Mouse (Mus musculus) midbrain, embryonic 14.5 days (tissue): ENCODE measurements around the gene 4933402N22Rik. TPM values are rescaled to one million over a fixed set of nuclear protein-coding genes. Genes with fewer than 3 reads are reported as not detected.
"Not testable (repeated sequence)": the region's sequence is repeated elsewhere in the genome, so short reads cannot be mapped to it uniquely, and the experiment has no call there.

ENCODE experiments used
- ATAC-seq: fragments of 200-750 bp; cut with Nextera tagmentation; 2 replicates; pipeline ENCODE4 v1.8.0; 2017; ENCODE audit warnings: moderate number of reproducible peaks, moderate library complexity; ENCODE audit not compliant: low FRiP score, low TSS enrichment
- DNase-seq: peaks from one replicate; pipeline ENCODE4 v3.0.0-alpha.2; 2015
- H3K27ac ChIP-seq: fragments of 300-500 bp; sonication (generic); replicated peaks from 2 replicates; pipeline ENCODE4 v1.5.1; 2014; ENCODE audit warnings: mild to moderate bottlenecking, low read depth, low read length, moderate library complexity
- H3K27me3 ChIP-seq: fragments of 300-500 bp; sonication (generic); 2 replicates; pipeline ENCODE4 v1.6.1; 2014; ENCODE audit warnings: low read length, control low read depth, mixed read lengths; ENCODE audit not compliant: control insufficient read depth, insufficient read depth
- H3K36me3 ChIP-seq: fragments of 300-500 bp; sonication (generic); 2 replicates; pipeline ENCODE4 v1.6.1; 2014; ENCODE audit warnings: low read length, control low read depth; ENCODE audit not compliant: control insufficient read depth, insufficient read depth
- H3K4me1 ChIP-seq: fragments of 300-500 bp; sonication (generic); 2 replicates; pipeline ENCODE4 v1.6.1; 2014; ENCODE audit warnings: mild to moderate bottlenecking, antibody characterized with exemption, low read length, control low read depth; ENCODE audit not compliant: control insufficient read depth, insufficient read depth
- H3K4me2 ChIP-seq: fragments of 300-500 bp; sonication (generic); 2 replicates; pipeline ENCODE4 v1.6.1; 2014; ENCODE audit warnings: mild to moderate bottlenecking, low read length, moderate library complexity
- H3K4me3 ChIP-seq: fragments of 300-500 bp; sonication (generic); replicated peaks from 2 replicates; pipeline ENCODE4 v1.5.1; 2014; ENCODE audit warnings: low read depth, low read length
- H3K9ac ChIP-seq: fragments of 300-500 bp; sonication (generic); replicated peaks from 2 replicates; pipeline ENCODE4 v1.6.1; 2014; ENCODE audit warnings: mild to moderate bottlenecking, low read length, moderate library complexity
- H3K9me3 ChIP-seq: fragments of 300-500 bp; sonication (generic); 2 replicates; pipeline ENCODE4 v1.6.1; 2016; ENCODE audit warnings: low read length, control low read depth, mixed read lengths; ENCODE audit not compliant: control insufficient read depth
- WGBS: fragments of 180-500 bp; shearing (Covaris S2); extraction: QIAGEN DNeasy Blood & Tissue Kit; methylation state at CpG from one replicate; pipeline ENCODE4 v1.1.7; 2014; 5-methylcytosine and 5-hydroxymethylcytosine counted together
- polyA plus RNA-seq: library from polyadenylated mRNA; unstranded; fragments of >200 nt; fragmentation: Nextera tagmentation; extraction: Ambion mirVana; gene quantifications from 2 replicates; pipeline ENCODE4 v1.2.1, GENCODE M21; 2014

Gene 4933402N22Rik
- not detected in 2 replicates for polyA plus RNA-seq

DNA sequence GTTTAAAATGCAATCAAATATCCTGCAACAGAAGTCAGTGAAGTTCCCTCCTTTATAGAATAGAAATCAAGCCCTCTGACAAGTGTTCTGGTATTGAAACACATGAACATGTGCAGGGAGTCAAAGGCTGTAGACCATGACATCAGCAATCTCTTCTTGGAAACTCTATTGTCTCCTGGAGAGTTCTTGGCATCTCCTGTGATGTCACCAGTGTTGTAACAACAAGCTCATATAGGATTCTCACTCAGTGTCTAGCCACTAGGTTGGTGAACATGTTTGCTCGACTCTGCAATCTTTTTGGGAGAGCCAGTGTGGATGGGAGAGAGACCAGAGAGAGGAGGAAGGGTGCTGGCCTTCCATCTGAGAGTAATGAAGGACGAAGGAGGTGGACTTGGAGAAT, at the start of gene 4933402N22Rik:
Gene 4933402N22Rik, plus strand, starts transcription at position 301 of the 400 bp plus-strand sequence.
- not testable (repeated sequence) for H3K27me3 ChIP-seq, DNase-seq, ATAC-seq, H3K9me3 ChIP-seq, H3K9ac ChIP-seq, H3K4me2 ChIP-seq, H3K4me1 ChIP-seq, H3K4me3 ChIP-seq, H3K36me3 ChIP-seq, H3K27ac ChIP-seq
- 86% methylated on average over 1 of the region's 2 CpGs for WGBS

DNA sequence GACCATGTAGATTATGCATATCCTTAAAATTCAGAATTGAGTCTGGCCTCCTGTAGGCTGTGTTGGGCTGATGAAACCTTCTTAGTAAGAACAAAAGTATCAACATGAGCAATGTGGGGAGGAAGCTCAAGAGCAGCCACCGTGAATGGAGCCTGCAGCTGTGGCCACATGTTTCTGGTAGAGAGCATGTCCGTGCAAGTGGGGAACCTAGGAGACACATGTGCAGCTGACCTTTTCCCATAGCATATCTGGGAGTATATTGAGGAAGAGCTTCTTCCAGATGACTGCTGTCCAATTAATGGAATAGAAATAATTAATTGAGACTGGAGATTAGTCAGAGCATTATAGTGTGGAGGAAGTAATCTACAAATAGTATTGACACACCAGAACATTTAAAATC, 5.9 kb downstream of the 4933402N22Rik start:
- H3K9ac ChIP-seq, H3K36me3 ChIP-seq, DNase-seq, ATAC-seq, H3K4me2 ChIP-seq, H3K4me3 ChIP-seq, H3K4me1 ChIP-seq, H3K27me3 ChIP-seq, H3K27ac ChIP-seq, H3K9me3 ChIP-seq: not testable (repeated sequence)
- 96% methylated on average over 2 of the region's 2 CpGs for WGBS

Other genes starting within 250 kb of the 4933402N22Rik start
- not detected in 2 replicates for gene Gm8922, start 236.1 kb upstream of the 4933402N22Rik start, polyA plus RNA-seq
- gene Gm8926, start 147.5 kb upstream of the 4933402N22Rik start, polyA plus RNA-seq, result not detected in 2 replicates
- not detected in 2 replicates for gene Gm6465, start 72.5 kb upstream of the 4933402N22Rik start, polyA plus RNA-seq